Mouse (Mus musculus): ENCODE data around the gene Abcb6. TPM values are rescaled to one million over a fixed set of nuclear protein-coding genes. Genes with fewer than 3 reads are reported as not detected.
A peak's percentile ranks its signal among the peaks of the same experiment; 100 is the strongest.

Abcb6 gene
- total RNA-seq (2022) = 10 to 100 TPM; 26.2 to 29.9 (median 28.8) TPM

- DNase-seq (ENCODE audit: low spot score in 2 of 2) = peak; percentile 76 to 94
Observed at GRCm38 (mm10) chr1:75180105-75180590, at the start of gene Abcb6. Gene Abcb6 (minus strand): TSS chr1:75180392.

GRCm38 (mm10) chr1:75229158-75229557 is 49.0 kb upstream of the Abcb6 start:
- no peak for DNase-seq (ENCODE audit: low spot score in 2 of 2)

GRCm38 (mm10) chr1:75227653-75228052 is 47.5 kb upstream of the Abcb6 start:
- DNase-seq (ENCODE audit: low spot score in 2 of 2) = no peak

GRCm38 (mm10) chr1:75226138-75226537 is 45.9 kb upstream of the Abcb6 start:
- no peak for DNase-seq (ENCODE audit: low spot score in 2 of 2)

GRCm38 (mm10) chr1:75225473-75225872 is 45.3 kb upstream of the Abcb6 start:
- no peak for DNase-seq (ENCODE audit: low spot score in 2 of 2)

- no peak for DNase-seq (ENCODE audit: low spot score in 2 of 2)
Observed at GRCm38 (mm10) chr1:75223532-75223931, 43.3 kb upstream of the Abcb6 start.

- DNase-seq (ENCODE audit: low spot score in 2 of 2) = no peak
Observed at GRCm38 (mm10) chr1:75222926-75223325, 42.7 kb upstream of the Abcb6 start.

GRCm38 (mm10) chr1:75221538-75221937 is 41.3 kb upstream of the Abcb6 start:
- no peak for DNase-seq (ENCODE audit: low spot score in 2 of 2)

- DNase-seq (ENCODE audit: low spot score in 2 of 2) = no peak
Observed at GRCm38 (mm10) chr1:75219531-75219930, 39.3 kb upstream of the Abcb6 start, which contains the start of gene Tuba4a. Gene Tuba4a (minus strand): TSS chr1:75219865.

GRCm38 (mm10) chr1:75219078-75219477 is 38.9 kb upstream of the Abcb6 start:
- DNase-seq (ENCODE audit: low spot score in 2 of 2) = peak; percentile 92 to 93

GRCm38 (mm10) chr1:75218227-75219001 is 38.2 kb upstream of the Abcb6 start:
- DNase-seq (ENCODE audit: low spot score in 2 of 2) = peak; percentile 50 to 89

GRCm38 (mm10) chr1:75217893-75218226 is 37.7 kb upstream of the Abcb6 start:
- DNase-seq (ENCODE audit: low spot score in 2 of 2) = no peak

- no peak for DNase-seq (ENCODE audit: low spot score in 2 of 2)
Observed at GRCm38 (mm10) chr1:75216797-75217585, 36.8 kb upstream of the Abcb6 start.

- no peak for DNase-seq (ENCODE audit: low spot score in 2 of 2)
Observed at GRCm38 (mm10) chr1:75215785-75216184, 35.6 kb upstream of the Abcb6 start.

- peak in 1 of 2 experiments; percentile 67 for DNase-seq (ENCODE audit: low spot score in 2 of 2)
Observed at GRCm38 (mm10) chr1:75214886-75215285, 34.7 kb upstream of the Abcb6 start.

- no peak for DNase-seq (ENCODE audit: low spot score in 2 of 2)
Observed at GRCm38 (mm10) chr1:75214442-75214841, 34.2 kb upstream of the Abcb6 start.

- no peak for DNase-seq (ENCODE audit: low spot score in 2 of 2)
Observed at GRCm38 (mm10) chr1:75213096-75213495, 32.9 kb upstream of the Abcb6 start.

- no peak for DNase-seq (ENCODE audit: low spot score in 2 of 2)
Observed at GRCm38 (mm10) chr1:75212542-75212941, 32.4 kb upstream of the Abcb6 start.

- DNase-seq (ENCODE audit: low spot score in 2 of 2) = no peak
Observed at GRCm38 (mm10) chr1:75211141-75211708, 31.0 kb upstream of the Abcb6 start.

- DNase-seq (ENCODE audit: low spot score in 2 of 2) = peak; percentile 94 to 95
Observed at GRCm38 (mm10) chr1:75210136-75211087, 30.2 kb upstream of the Abcb6 start, which contains the start of the genes Glb1l and Stk16. Gene Glb1l (minus strand): TSS chr1:75210813. Gene Stk16 (plus strand): TSS chr1:75210838.
